Mouse (Mus musculus) liver, adult 2 months (tissue): Measurements from ENCODE around the gene Grhl3.

Experiments
- CTCF ChIP-seq: fragments of 200-500 bp; IDR thresholded peaks from 2 replicates; pipeline ENCODE4 v1.5.1; 2011; ENCODE audit warnings: low read depth, low read length, control low read depth
- POLR2A ChIP-seq: fragments of 200-500 bp; IDR thresholded peaks from 2 replicates; pipeline ENCODE4 v1.6.1; 2011; ENCODE audit warnings: low read length, control low read depth; ENCODE audit not compliant: insufficient read depth; ENCODE audit errors: extremely low read depth

- no peak for TF ChIP-seq CTCF
- TF ChIP-seq POLR2A: no peak
Measured at GRCm38 (mm10) chr4:135493271-135493670, 80.2 kb downstream of the Grhl3 start.
